Mouse (Mus musculus): ENCODE data around the gene Fam13a. TPM values are rescaled to one million over a fixed set of nuclear protein-coding genes. Genes with fewer than 3 reads are reported as not detected.

Fam13a gene
- polyA plus RNA-seq, 1 experiment from 2014 or later = 5.0 TPM

- ATAC-seq (ENCODE audit: insufficient number of reproducible peaks, insufficient read depth, low FRiP score, low TSS enrichment, low read depth) = no peak
- peaks cover 12% of the 10 kb centered on the region; the same call in 1 of the 2 replicates for H3K4me1 ChIP-seq (replicated peaks)
- no peaks in the 10 kb centered on the region for H3K27me3 ChIP-seq
- no peak overlapping the region for H3K4me3 ChIP-seq (replicated peaks)
- H3K4me2 ChIP-seq = no peak overlapping the region
- H3K9me3 ChIP-seq = no peaks in the 10 kb centered on the region
- no peak overlapping the region for H3K9ac ChIP-seq (replicated peaks)
- 90% methylated on average over 2 of the region's 2 CpGs for WGBS
- no peak overlapping the region for H3K27ac ChIP-seq
- no peaks in the 10 kb centered on the region for H3K36me3 ChIP-seq
These were observed 60.3 kb downstream of the Fam13a start for GRCm38 (mm10) chr6:58964091-58964490.

GRCm38 (mm10) chr6:58962691-58963090, 61.7 kb downstream of the Fam13a start:
- Histone ChIP-seq H3K9me3 (no peaks in the 10 kb centered on the region), H3K36me3 (no peaks in the 10 kb centered on the region)
- WGBS = 93% methylated on average over 5 of the region's 5 CpGs

GRCm38 (mm10) chr6:58960523-58960922, 63.8 kb downstream of the Fam13a start:
- H3K4me1 ChIP-seq (replicated peaks) = peaks cover 4% of the 10 kb centered on the region; the same call in 1 of the 2 replicates
- WGBS = 87% methylated on average over 2 of the region's 2 CpGs
- ATAC-seq (ENCODE audit: insufficient number of reproducible peaks, insufficient read depth, low FRiP score, low TSS enrichment, low read depth) = no peak
- no peak overlapping the region for H3K4me3 ChIP-seq (replicated peaks)
- H3K27me3 ChIP-seq = no peaks in the 10 kb centered on the region
- H3K9me3 ChIP-seq = no peaks in the 10 kb centered on the region
- H3K4me2 ChIP-seq = no peak overlapping the region
- H3K36me3 ChIP-seq = no peaks in the 10 kb centered on the region
- no peak overlapping the region for H3K27ac ChIP-seq
- no peak overlapping the region for H3K9ac ChIP-seq (replicated peaks)

More at GRCm38 (mm10) chr6:58962691-58963090, 61.7 kb downstream of the Fam13a start:
- Histone ChIP-seq H3K27ac (no peak overlapping the region), H3K4me3 (replicated peaks) (no peak overlapping the region), H3K4me1 (replicated peaks) (peaks cover 12% of the 10 kb centered on the region; the same call in 1 of the 2 replicates), H3K9ac (replicated peaks) (no peak overlapping the region), H3K4me2 (no peak overlapping the region), H3K27me3 (no peaks in the 10 kb centered on the region)
- no peak for ATAC-seq (ENCODE audit: insufficient number of reproducible peaks, insufficient read depth, low FRiP score, low TSS enrichment, low read depth)

GRCm38 (mm10) chr6:58951128-58951992, 73.0 kb downstream of the Fam13a start:
- no peak for ATAC-seq (ENCODE audit: insufficient number of reproducible peaks, insufficient read depth, low FRiP score, low TSS enrichment, low read depth)
- Histone ChIP-seq H3K36me3 (no peaks in the 10 kb centered on the region), H3K9me3 (no peaks in the 10 kb centered on the region), H3K4me1 (replicated peaks) (no peaks in the 10 kb centered on the region), H3K27ac (no peak overlapping the region), H3K9ac (replicated peaks) (no peak overlapping the region), H3K27me3 (no peaks in the 10 kb centered on the region), H3K4me3 (replicated peaks) (no peak overlapping the region), H3K4me2 (no peak overlapping the region)
- 56% methylated on average over 2 of the region's 2 CpGs for whole genome bisulfite sequencing

- 92% methylated on average over 1 of the region's 1 CpGs for WGBS
These were observed 73.9 kb downstream of the Fam13a start for GRCm38 (mm10) chr6:58950410-58950809.

GRCm38 (mm10) chr6:58946840-58947239, 77.5 kb downstream of the Fam13a start:
- H3K4me1 ChIP-seq (replicated peaks) = no peaks in the 10 kb centered on the region
- 83% methylated on average over 4 of the region's 4 CpGs for WGBS
- no peak for ATAC-seq (ENCODE audit: insufficient number of reproducible peaks, insufficient read depth, low FRiP score, low TSS enrichment, low read depth)

More at GRCm38 (mm10) chr6:58950410-58950809, 73.9 kb downstream of the Fam13a start:
- no peak overlapping the region for H3K27ac ChIP-seq
- no peak overlapping the region for H3K4me3 ChIP-seq (replicated peaks)
- no peak overlapping the region for H3K9ac ChIP-seq (replicated peaks)
- H3K4me2 ChIP-seq = no peak overlapping the region
- no peaks in the 10 kb centered on the region for H3K36me3 ChIP-seq
- no peaks in the 10 kb centered on the region for H3K9me3 ChIP-seq
- no peaks in the 10 kb centered on the region for H3K27me3 ChIP-seq
- no peak for ATAC-seq (ENCODE audit: insufficient number of reproducible peaks, insufficient read depth, low FRiP score, low TSS enrichment, low read depth)
- H3K4me1 ChIP-seq (replicated peaks) = no peaks in the 10 kb centered on the region

GRCm38 (mm10) chr6:58946246-58946645, 78.1 kb downstream of the Fam13a start:
- WGBS = 66% methylated on average over 2 of the region's 2 CpGs
- H3K4me3 ChIP-seq (replicated peaks) = no peak overlapping the region

More at GRCm38 (mm10) chr6:58946840-58947239, 77.5 kb downstream of the Fam13a start:
- Histone ChIP-seq H3K9me3 (no peaks in the 10 kb centered on the region), H3K27ac (no peak overlapping the region), H3K9ac (replicated peaks) (no peak overlapping the region), H3K36me3 (no peaks in the 10 kb centered on the region), H3K4me3 (replicated peaks) (no peak overlapping the region), H3K27me3 (no peaks in the 10 kb centered on the region), H3K4me2 (no peak overlapping the region)

GRCm38 (mm10) chr6:58943958-58944357, 80.4 kb downstream of the Fam13a start:
- no peak overlapping the region for H3K27ac ChIP-seq
- no peaks in the 10 kb centered on the region for H3K36me3 ChIP-seq
- no peaks in the 10 kb centered on the region for H3K27me3 ChIP-seq
- ATAC-seq (ENCODE audit: insufficient number of reproducible peaks, insufficient read depth, low FRiP score, low TSS enrichment, low read depth) = no peak
- no peaks in the 10 kb centered on the region for H3K4me1 ChIP-seq (replicated peaks)
- 89% methylated on average over 3 of the region's 3 CpGs for WGBS
- H3K9ac ChIP-seq (replicated peaks) = no peak overlapping the region
- no peak overlapping the region for H3K4me2 ChIP-seq
- no peak overlapping the region for H3K4me3 ChIP-seq (replicated peaks)
- no peaks in the 10 kb centered on the region for H3K9me3 ChIP-seq

More at GRCm38 (mm10) chr6:58946246-58946645, 78.1 kb downstream of the Fam13a start:
- ATAC-seq (ENCODE audit: insufficient number of reproducible peaks, insufficient read depth, low FRiP score, low TSS enrichment, low read depth) = no peak
- Histone ChIP-seq H3K4me1 (replicated peaks) (no peaks in the 10 kb centered on the region), H3K27me3 (no peaks in the 10 kb centered on the region), H3K36me3 (no peaks in the 10 kb centered on the region), H3K9ac (replicated peaks) (no peak overlapping the region), H3K9me3 (no peaks in the 10 kb centered on the region), H3K4me2 (no peak overlapping the region), H3K27ac (no peak overlapping the region)

- no peak overlapping the region for H3K27ac ChIP-seq
- H3K4me1 ChIP-seq (replicated peaks) = no peaks in the 10 kb centered on the region
- H3K27me3 ChIP-seq = no peaks in the 10 kb centered on the region
- H3K9me3 ChIP-seq = no peaks in the 10 kb centered on the region
- H3K36me3 ChIP-seq = no peaks in the 10 kb centered on the region
- no peak overlapping the region for H3K9ac ChIP-seq (replicated peaks)
- 83% methylated on average over 2 of the region's 2 CpGs for WGBS
- ATAC-seq (ENCODE audit: insufficient number of reproducible peaks, insufficient read depth, low FRiP score, low TSS enrichment, low read depth) = no peak
- no peak overlapping the region for H3K4me3 ChIP-seq (replicated peaks)
- no peak overlapping the region for H3K4me2 ChIP-seq
These were observed 82.1 kb downstream of the Fam13a start for GRCm38 (mm10) chr6:58942276-58942675.

- H3K36me3 ChIP-seq = no peaks in the 10 kb centered on the region
- no peak for ATAC-seq (ENCODE audit: insufficient number of reproducible peaks, insufficient read depth, low FRiP score, low TSS enrichment, low read depth)
- no peak overlapping the region for H3K4me3 ChIP-seq (replicated peaks)
- H3K9ac ChIP-seq (replicated peaks) = no peak overlapping the region
- no peak overlapping the region for H3K4me2 ChIP-seq
- peaks cover 5% of the 10 kb centered on the region for H3K4me1 ChIP-seq (replicated peaks)
- no peaks in the 10 kb centered on the region for H3K27me3 ChIP-seq
- H3K27ac ChIP-seq = no peak overlapping the region
- no peaks in the 10 kb centered on the region for H3K9me3 ChIP-seq
These were observed 86.6 kb downstream of the Fam13a start for GRCm38 (mm10) chr6:58937726-58938125.

- no peak overlapping the region for H3K4me2 ChIP-seq
- no peak overlapping the region for H3K9ac ChIP-seq (replicated peaks)
- no peak overlapping the region for H3K4me3 ChIP-seq (replicated peaks)
- peaks cover 7% of the 10 kb centered on the region for H3K4me1 ChIP-seq (replicated peaks)
- no peaks in the 10 kb centered on the region for H3K9me3 ChIP-seq
- H3K27me3 ChIP-seq = no peaks in the 10 kb centered on the region
- no peak overlapping the region for H3K27ac ChIP-seq
- WGBS = 60% methylated on average over 4 of the region's 4 CpGs
- no peak for ATAC-seq (ENCODE audit: insufficient number of reproducible peaks, insufficient read depth, low FRiP score, low TSS enrichment, low read depth)
- no peaks in the 10 kb centered on the region for H3K36me3 ChIP-seq
These were observed 90.2 kb downstream of the Fam13a start for GRCm38 (mm10) chr6:58934144-58934543.

Measured in limb, embryonic 12.5 days (tissue).